Comparison of ENCODE assay signal across 14 mouse cellular contexts in the genomic region with DNA sequence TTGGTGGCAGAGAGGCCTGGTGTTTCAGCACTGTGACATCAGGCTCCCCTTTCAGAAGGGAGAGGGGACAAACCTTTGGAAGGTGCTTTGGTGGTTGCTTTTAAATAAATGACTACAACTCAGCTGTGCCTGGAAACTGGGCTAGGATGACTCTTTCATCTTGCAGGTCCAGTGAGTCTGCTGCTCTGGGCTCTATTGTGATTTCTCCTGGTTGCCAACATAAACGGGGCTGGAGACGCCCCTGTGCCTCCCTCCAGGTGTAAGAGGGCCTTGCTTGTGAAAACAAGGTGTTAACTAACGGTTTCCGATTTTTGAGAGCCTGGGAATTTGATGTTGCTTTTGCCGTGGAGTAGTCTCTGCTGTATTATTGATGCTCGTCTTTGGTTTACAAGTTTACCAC. TPM values are rescaled to one million over a fixed set of nuclear protein-coding genes. Genes with fewer than 3 reads are reported as not detected.
A peak's percentile ranks its signal among the peaks of the same experiment; 100 is the strongest.
DNase-seq lines count a peak whose midpoint lies in the region; ATAC-seq and TF ChIP-seq lines count a peak whose summit lies in the region.
"Had no signal": no experiment of that assay in that cellular context is flagged by ENCODE, and none has a peak within 500 bp of the region (broad histone marks: within the 10 kb centered on the region; RNA-seq: fewer than 3 reads in every experiment).

No protein-coding gene starts in this region.

- H3K4me1 ChIP-seq in cortical plate, adult 2 months (ENCODE audit: control insufficient read depth, insufficient read depth, low read length), result peaks cover 24% of the 10 kb centered on the region
- H3K4me1 ChIP-seq in embryonic facial prominence, embryonic 14.5 days (ENCODE audit: control insufficient read depth, insufficient read depth, low read length), result peaks cover 70% of the 10 kb centered on the region
- peaks cover 86% of the 10 kb centered on the region for H3K4me1 ChIP-seq in hindbrain, embryonic 14.5 days (replicated peaks; ENCODE audit: control insufficient read depth, insufficient read depth, low read length)
- H3K4me1 ChIP-seq in midbrain, embryonic 15.5 days, result peaks cover 86% of the 10 kb centered on the region
- peaks cover 30% of the 10 kb centered on the region for H3K4me1 ChIP-seq in intestine, embryonic 15.5 days (replicated peaks)
- H3K4me1 ChIP-seq in lung, adult 2 months (ENCODE audit: control insufficient read depth, insufficient read depth, low read length), result no peaks in the 10 kb centered on the region

- no peaks in the 10 kb centered on the region for H3K27me3 ChIP-seq in embryonic facial prominence, embryonic 14.5 days (replicated peaks; ENCODE audit: control insufficient read depth, insufficient read depth, low read length)
- no peaks in the 10 kb centered on the region for H3K27me3 ChIP-seq in hindbrain, embryonic 14.5 days (ENCODE audit: control insufficient read depth, insufficient read depth, low read length)
- no peaks in the 10 kb centered on the region for H3K27me3 ChIP-seq in midbrain, embryonic 15.5 days (replicated peaks)
- H3K27me3 ChIP-seq in intestine, embryonic 15.5 days (replicated peaks), result no peaks in the 10 kb centered on the region

- H3K4me3 ChIP-seq in cortical plate, adult 2 months (ENCODE audit: insufficient read depth, low read length), result no peak overlapping the region
- no peak overlapping the region for H3K4me3 ChIP-seq in embryonic facial prominence, embryonic 14.5 days (ENCODE audit: low read depth, low read length)
- H3K4me3 ChIP-seq in hindbrain, embryonic 14.5 days (replicated peaks; ENCODE audit: low read length), result no peak overlapping the region
- H3K4me3 ChIP-seq in midbrain, embryonic 15.5 days, result no peak overlapping the region
- no peak overlapping the region for H3K4me3 ChIP-seq in intestine, embryonic 15.5 days (replicated peaks)
- H3K4me3 ChIP-seq in lung, adult 2 months (replicated peaks; ENCODE audit: extremely low read depth, low read depth, low read length), result no peak overlapping the region

- H3K9ac ChIP-seq in embryonic facial prominence, embryonic 14.5 days (ENCODE audit: low read depth, low read length), result no peak overlapping the region
- peak overlapping the region; percentile 16; the same call in 1 of the 2 replicates for H3K9ac ChIP-seq in hindbrain, embryonic 14.5 days
- no peak overlapping the region for H3K9ac ChIP-seq in midbrain, embryonic 15.5 days
- no peak overlapping the region for H3K9ac ChIP-seq in intestine, embryonic 15.5 days

- no peaks in the 10 kb centered on the region for H3K9me3 ChIP-seq in embryonic facial prominence, embryonic 14.5 days (ENCODE audit: control insufficient read depth, low read length)
- no peaks in the 10 kb centered on the region for H3K9me3 ChIP-seq in hindbrain, embryonic 14.5 days (ENCODE audit: control insufficient read depth, low read length)
- H3K9me3 ChIP-seq in midbrain, embryonic 15.5 days, result no peaks in the 10 kb centered on the region
- H3K9me3 ChIP-seq in intestine, embryonic 15.5 days, result no peaks in the 10 kb centered on the region

- ATAC-seq in embryonic facial prominence, embryonic 14.5 days (ENCODE audit: low read depth), result no peak
- ATAC-seq in hindbrain, embryonic 14.5 days (ENCODE audit: low FRiP score), result no peak
- ATAC-seq in midbrain, embryonic 15.5 days (replicated peaks), result no peak
- ATAC-seq in intestine, embryonic 15.5 days, result no peak

- no peak for TF ChIP-seq CTCF in cortical plate, adult 2 months (IDR thresholded peaks at IDR 0.05; ENCODE audit: extremely low read depth, insufficient read depth, low read length)
- no peak for TF ChIP-seq CTCF in lung, adult 2 months (IDR thresholded peaks at IDR 0.05; ENCODE audit: insufficient read depth, low read length)

- no peaks in the 10 kb centered on the region for H3K36me3 ChIP-seq in embryonic facial prominence, embryonic 14.5 days (ENCODE audit: control insufficient read depth, insufficient read depth, low read length)
- no peaks in the 10 kb centered on the region; the same call in 1 of the 2 replicates for H3K36me3 ChIP-seq in hindbrain, embryonic 14.5 days (replicated peaks; ENCODE audit: control insufficient read depth, insufficient read depth)
- H3K36me3 ChIP-seq in midbrain, embryonic 15.5 days (replicated peaks), result no peaks in the 10 kb centered on the region
- no peaks in the 10 kb centered on the region for H3K36me3 ChIP-seq in intestine, embryonic 15.5 days

- 35% methylated on average over 6 of the region's 6 CpGs for WGBS in embryonic facial prominence, embryonic 14.5 days
- 42% methylated on average over 6 of the region's 6 CpGs for WGBS in hindbrain, embryonic 14.5 days
- WGBS in midbrain, embryonic 15.5 days, result 41% methylated on average over 6 of the region's 6 CpGs
- WGBS in intestine, embryonic 15.5 days, result 51% methylated on average over 6 of the region's 6 CpGs
- 69% methylated on average over 6 of the region's 6 CpGs for WGBS in lung, adult 2 months

- DNase-seq in embryonic facial prominence, embryonic 14.5 days (ENCODE audit: low spot score), result no peak
- no peak for DNase-seq in hindbrain, embryonic 14.5 days (ENCODE audit: low spot score)
- DNase-seq in lung, adult 2 months, result no peak
- DNase-seq in layer of hippocampus, adult 9-10 months (ENCODE audit: low spot score), result no peak
- DNase-seq: adrenal gland, adult 8-10 months; heart, postnatal 36 days; layer of hippocampus, postnatal 36 days had no signal

- peak overlapping the region; percentile 74; the same call in 1 of the 2 replicates for H3K27ac ChIP-seq in cortical plate, adult 2 months (ENCODE audit: insufficient read depth, low read length)
- no peak overlapping the region for H3K27ac ChIP-seq in embryonic facial prominence, embryonic 14.5 days (replicated peaks; ENCODE audit: low read depth, low read length)
- peak overlapping the region; percentile 64 for H3K27ac ChIP-seq in hindbrain, embryonic 14.5 days
- peak overlapping the region; percentile 68 for H3K27ac ChIP-seq in midbrain, embryonic 15.5 days
- no peak overlapping the region for H3K27ac ChIP-seq in intestine, embryonic 15.5 days

- no peak for TF ChIP-seq POLR2A in cortical plate, adult 2 months (IDR thresholded peaks at IDR 0.05; ENCODE audit: extremely low read depth, insufficient read depth, low read length)
- TF ChIP-seq POLR2A in lung, adult 2 months (IDR thresholded peaks at IDR 0.05; ENCODE audit: borderline replicate concordance, extremely low read depth, low read depth, low read length), result no peak

- H3K4me2 ChIP-seq in embryonic facial prominence, embryonic 14.5 days (ENCODE audit: low read depth, low read length), result peak overlapping the region; percentile 2; the same call in 1 of the 2 replicates
- H3K4me2 ChIP-seq in hindbrain, embryonic 14.5 days (replicated peaks), result peak overlapping the region; percentile 48
- H3K4me2 ChIP-seq in midbrain, embryonic 15.5 days, result peak overlapping the region; percentile 38
- H3K4me2 ChIP-seq in intestine, embryonic 15.5 days (replicated peaks), result no peak overlapping the region

RNA-seq across cellular contexts. Expression of gene Bcl11a, which starts 18.6 kb away (rescaled TPM):
- polyA plus RNA-seq in cortical plate, adult 2 months (2012; rRNA removed), result 62.8 and 64.1 TPM in 2 replicates
- 26.4 and 30.1 TPM in 2 replicates for polyA plus RNA-seq in embryonic facial prominence, embryonic 14.5 days (2014; fragmentation: Nextera tagmentation; extraction: Ambion mirVana)
- 106 and 117 TPM in 2 replicates for polyA plus RNA-seq in hindbrain, embryonic 14.5 days (2014; fragmentation: Nextera tagmentation; extraction: Ambion mirVana)
- polyA plus RNA-seq in midbrain, embryonic 15.5 days (2015; fragmentation: Nextera tagmentation; extraction: Ambion mirVana), result 101 and 105 TPM in 2 replicates
- polyA plus RNA-seq in intestine, embryonic 15.5 days (2015; fragmentation: Nextera tagmentation; extraction: Ambion mirVana), result 17.3 and 19.7 TPM in 2 replicates
- polyA plus RNA-seq in lung, adult 2 months (2012; rRNA removed), result 0.96 and 1.5 TPM in 2 replicates

RNA-seq across cellular contexts. Expression of gene A830031A19Rik, which starts 21.6 kb away (rescaled TPM):
- polyA plus RNA-seq in cortical plate, adult 2 months (2012; rRNA removed), result 1.2 and 1.6 TPM in 2 replicates
- polyA plus RNA-seq in embryonic facial prominence, embryonic 14.5 days (2014; fragmentation: Nextera tagmentation; extraction: Ambion mirVana), result not detected in 2 replicates
- polyA plus RNA-seq in hindbrain, embryonic 14.5 days (2014; fragmentation: Nextera tagmentation; extraction: Ambion mirVana), result not detected in 2 replicates
- 0.23 TPM in 1 of 2 replicates, not detected in the other for polyA plus RNA-seq in midbrain, embryonic 15.5 days (2015; fragmentation: Nextera tagmentation; extraction: Ambion mirVana)
- polyA plus RNA-seq in intestine, embryonic 15.5 days (2015; fragmentation: Nextera tagmentation; extraction: Ambion mirVana), result not detected in 2 replicates
- not detected in 2 replicates for polyA plus RNA-seq in lung, adult 2 months (2012; rRNA removed)
- polyA plus RNA-seq: kidney, embryonic 16.5 days; liver, embryonic 16.5 days; small intestine, adult 2 months; urinary bladder, adult 2 months had no signal

Comparison
In these comparisons a context has a peak if more than half of its experiments do, and no peak if none do; other contexts are left out.
1. H3K27ac ChIP-seq: peak in cortical plate, adult 2 months (single experiment), hindbrain, embryonic 14.5 days (single experiment) and midbrain, embryonic 15.5 days (single experiment); none in embryonic facial prominence, embryonic 14.5 days (single experiment) and intestine, embryonic 15.5 days (single experiment).